Mouse (Mus musculus): ENCODE measurements at regions not wholly inside any gene's neighbourhood (a gene's known extent, or its start where the extent isn't known, plus 50 kb on each side); places are given as distances from the start of the nearest gene placed in this dataset.

- no peak overlapping the region for H3K4me3 ChIP-seq (ENCODE audit: control insufficient read depth, low read depth, low read length)
Measured at GRCm38 (mm10) chr8:90512594-90512993, 164.5 kb upstream of the Tox3 start.

GRCm38 (mm10) chr8:90504521-90504920, 156.4 kb upstream of the Tox3 start:
- H3K27ac ChIP-seq (ENCODE audit: control insufficient read depth, insufficient read depth, low read depth, low read length) = no peak overlapping the region
- H3K4me1 ChIP-seq (ENCODE audit: control insufficient read depth, insufficient read depth, low read length) = no peaks in the 10 kb centered on the region
- H3K27me3 ChIP-seq (ENCODE audit: control insufficient read depth, insufficient read depth, low read length) = no peaks in the 10 kb centered on the region
- TF ChIP-seq POLR2A (IDR thresholded peaks at IDR 0.05; ENCODE audit: control insufficient read depth, low read depth, low read length) = no peak
- TF ChIP-seq CTCF (IDR thresholded peaks at IDR 0.05; ENCODE audit: control insufficient read depth, insufficient read depth, insufficient replicate concordance, low read depth, low read length) = no peak
- no peaks in the 10 kb centered on the region for H3K36me3 ChIP-seq (ENCODE audit: control insufficient read depth, insufficient read depth, low read length)
- H3K4me3 ChIP-seq (ENCODE audit: control insufficient read depth, low read depth, low read length) = no peak overlapping the region

More at GRCm38 (mm10) chr8:90512594-90512993, 164.5 kb upstream of the Tox3 start:
- Histone ChIP-seq H3K36me3 (ENCODE audit: control insufficient read depth, insufficient read depth, low read length) (no peaks in the 10 kb centered on the region), H3K27ac (ENCODE audit: control insufficient read depth, insufficient read depth, low read depth, low read length) (no peak overlapping the region), H3K27me3 (ENCODE audit: control insufficient read depth, insufficient read depth, low read length) (no peaks in the 10 kb centered on the region), H3K4me1 (ENCODE audit: control insufficient read depth, insufficient read depth, low read length) (no peaks in the 10 kb centered on the region)
- TF ChIP-seq POLR2A (IDR thresholded peaks at IDR 0.05; ENCODE audit: control insufficient read depth, low read depth, low read length) (no peak), CTCF (IDR thresholded peaks at IDR 0.05; ENCODE audit: control insufficient read depth, insufficient read depth, insufficient replicate concordance, low read depth, low read length) (no peak)

GRCm38 (mm10) chr8:90503306-90503705, 155.2 kb upstream of the Tox3 start:
- TF ChIP-seq CTCF (IDR thresholded peaks at IDR 0.05; ENCODE audit: control insufficient read depth, insufficient read depth, insufficient replicate concordance, low read depth, low read length) (no peak), POLR2A (IDR thresholded peaks at IDR 0.05; ENCODE audit: control insufficient read depth, low read depth, low read length) (no peak)
- no peak overlapping the region for H3K27ac ChIP-seq (ENCODE audit: control insufficient read depth, insufficient read depth, low read depth, low read length)
- H3K4me3 ChIP-seq (ENCODE audit: control insufficient read depth, low read depth, low read length) = no peak overlapping the region
- H3K4me1 ChIP-seq (ENCODE audit: control insufficient read depth, insufficient read depth, low read length) = no peaks in the 10 kb centered on the region
- H3K36me3 ChIP-seq (ENCODE audit: control insufficient read depth, insufficient read depth, low read length) = no peaks in the 10 kb centered on the region
- H3K27me3 ChIP-seq (ENCODE audit: control insufficient read depth, insufficient read depth, low read length) = no peaks in the 10 kb centered on the region

GRCm38 (mm10) chr8:90502879-90503278, 154.7 kb upstream of the Tox3 start:
- H3K27me3 ChIP-seq (ENCODE audit: control insufficient read depth, insufficient read depth, low read length) = no peaks in the 10 kb centered on the region
- H3K4me1 ChIP-seq (ENCODE audit: control insufficient read depth, insufficient read depth, low read length) = no peaks in the 10 kb centered on the region
- TF ChIP-seq POLR2A (IDR thresholded peaks at IDR 0.05; ENCODE audit: control insufficient read depth, low read depth, low read length) = no peak
- no peak for TF ChIP-seq CTCF (IDR thresholded peaks at IDR 0.05; ENCODE audit: control insufficient read depth, insufficient read depth, insufficient replicate concordance, low read depth, low read length)
- H3K36me3 ChIP-seq (ENCODE audit: control insufficient read depth, insufficient read depth, low read length) = no peaks in the 10 kb centered on the region
- no peak overlapping the region for H3K4me3 ChIP-seq (ENCODE audit: control insufficient read depth, low read depth, low read length)
- H3K27ac ChIP-seq (ENCODE audit: control insufficient read depth, insufficient read depth, low read depth, low read length) = no peak overlapping the region

- no peaks in the 10 kb centered on the region for H3K36me3 ChIP-seq (ENCODE audit: control insufficient read depth, insufficient read depth, low read length)
- TF ChIP-seq POLR2A (IDR thresholded peaks at IDR 0.05; ENCODE audit: control insufficient read depth, low read depth, low read length) = no peak
- no peak for TF ChIP-seq CTCF (IDR thresholded peaks at IDR 0.05; ENCODE audit: control insufficient read depth, insufficient read depth, insufficient replicate concordance, low read depth, low read length)
- H3K27ac ChIP-seq (ENCODE audit: control insufficient read depth, insufficient read depth, low read depth, low read length) = no peak overlapping the region
- no peak overlapping the region for H3K4me3 ChIP-seq (ENCODE audit: control insufficient read depth, low read depth, low read length)
- no peaks in the 10 kb centered on the region for H3K27me3 ChIP-seq (ENCODE audit: control insufficient read depth, insufficient read depth, low read length)
- peaks cover 5% of the 10 kb centered on the region for H3K4me1 ChIP-seq (ENCODE audit: control insufficient read depth, insufficient read depth, low read length)
Measured at GRCm38 (mm10) chr8:90499315-90499714, 151.2 kb upstream of the Tox3 start.

- H3K27me3 ChIP-seq (ENCODE audit: control insufficient read depth, insufficient read depth, low read length) = no peaks in the 10 kb centered on the region
- TF ChIP-seq POLR2A (IDR thresholded peaks at IDR 0.05; ENCODE audit: control insufficient read depth, low read depth, low read length) (no peak), CTCF (IDR thresholded peaks at IDR 0.05; ENCODE audit: control insufficient read depth, insufficient read depth, insufficient replicate concordance, low read depth, low read length) (no peak)
- H3K4me3 ChIP-seq (ENCODE audit: control insufficient read depth, low read depth, low read length) = peak overlapping the region; percentile 8
- peaks cover 5% of the 10 kb centered on the region for H3K4me1 ChIP-seq (ENCODE audit: control insufficient read depth, insufficient read depth, low read length)
- no peak overlapping the region for H3K27ac ChIP-seq (ENCODE audit: control insufficient read depth, insufficient read depth, low read depth, low read length)
- H3K36me3 ChIP-seq (ENCODE audit: control insufficient read depth, insufficient read depth, low read length) = no peaks in the 10 kb centered on the region
Measured at GRCm38 (mm10) chr8:90496658-90497163, 148.6 kb upstream of the Tox3 start.

GRCm38 (mm10) chr8:90495943-90496371, 147.8 kb upstream of the Tox3 start:
- Histone ChIP-seq H3K36me3 (ENCODE audit: control insufficient read depth, insufficient read depth, low read length) (no peaks in the 10 kb centered on the region), H3K4me1 (ENCODE audit: control insufficient read depth, insufficient read depth, low read length) (peaks cover 7% of the 10 kb centered on the region), H3K27ac (ENCODE audit: control insufficient read depth, insufficient read depth, low read depth, low read length) (no peak overlapping the region), H3K27me3 (ENCODE audit: control insufficient read depth, insufficient read depth, low read length) (no peaks in the 10 kb centered on the region), H3K4me3 (ENCODE audit: control insufficient read depth, low read depth, low read length) (peak overlapping the region; percentile 65)
- TF ChIP-seq CTCF (IDR thresholded peaks at IDR 0.05; ENCODE audit: control insufficient read depth, insufficient read depth, insufficient replicate concordance, low read depth, low read length) (no peak), POLR2A (IDR thresholded peaks at IDR 0.05; ENCODE audit: control insufficient read depth, low read depth, low read length) (no peak)
